Mouse (Mus musculus) adrenal gland, postnatal 0 days (tissue): ENCODE measurements around the gene Zzef1. TPM values are rescaled to one million over a fixed set of nuclear protein-coding genes. Genes with fewer than 3 reads are reported as not detected.

Source experiments
- microRNA-seq: library from miRNA; unstranded; fragments of <30 nt; microRNA quantifications from one replicate; pipeline ENCODE4, GENCODE M21; 2016; ENCODE audit warnings: borderline replicate concordance; ENCODE audit not compliant: insufficient number of aligned reads
- polyA plus RNA-seq: library from polyadenylated mRNA; unstranded; fragments of >200 nt; fragmentation: Nextera tagmentation; extraction: Ambion mirVana; gene quantifications from 2 replicates; pipeline ENCODE4 v1.2.1, GENCODE M21; 2015

Gene Zzef1
- 6.0 and 6.9 TPM in 2 replicates for polyA plus RNA-seq

GRCm38 (mm10) chr11:72795455-72796295 lies at the start of gene Zzef1, which contains the start of gene Cyb5d2:
TSS of gene Zzef1 (plus strand) at chr11:72796226.
TSS of gene Cyb5d2 (minus strand) at chr11:72796142.

GRCm38 (mm10) chr11:72961072-72961980 lies 165.3 kb downstream of the Zzef1 start, which contains the start of gene Atp2a3:
TSS of gene Atp2a3 (plus strand) at chr11:72961169.

Small RNAs within 50 kb of the gene (microRNA-seq; reads per million reads assigned to microRNA genes)
- not detected for gene Gm44467

Other genes starting within 250 kb of the Zzef1 start
- 0.14 and 0.37 TPM in 2 replicates for gene Spns3, start 245.7 kb upstream of the Zzef1 start, polyA plus RNA-seq
- gene Ube2g1, start 188.9 kb upstream of the Zzef1 start, polyA plus RNA-seq: 44.7 and 62.7 TPM in 2 replicates
- 8.8 and 12.5 TPM in 2 replicates for gene Ankfy1, start 106.2 kb upstream of the Zzef1 start, polyA plus RNA-seq
- 7.0 and 13.5 TPM in 2 replicates for gene Cyb5d2, start 84 bp upstream of the Zzef1 start, polyA plus RNA-seq
- gene Atp2a3, start 164.9 kb downstream of the Zzef1 start, polyA plus RNA-seq: 4.7 and 4.8 TPM in 2 replicates
- 1.0 and 1.1 TPM in 2 replicates for gene P2rx1, start 202.9 kb downstream of the Zzef1 start, polyA plus RNA-seq
- gene Camkk1, start 222.8 kb downstream of the Zzef1 start, polyA plus RNA-seq: 2.2 and 2.8 TPM in 2 replicates